Mouse (Mus musculus) forebrain, postnatal 0 days (tissue): ENCODE data around the gene Neurl4. TPM values are rescaled to one million over a fixed set of nuclear protein-coding genes. Genes with fewer than 3 reads are reported as not detected.

Experiments used
- ATAC-seq: fragments of 200-750 bp; cut with Nextera tagmentation; 2 replicates; pipeline ENCODE4 v1.8.0; 2017; ENCODE audit warnings: mild to moderate bottlenecking, moderate library complexity
- DNase-seq: peaks from one replicate; pipeline ENCODE4 v3.0.0-alpha.2; 2015
- H3K27ac ChIP-seq: fragments of 300-500 bp; sonication (generic); 2 replicates; pipeline ENCODE4 v1.5.1; 2014; ENCODE audit warnings: low read depth, mild to moderate bottlenecking, antibody characterized with exemption, low read length, moderate library complexity, mixed read lengths
- H3K27me3 ChIP-seq: fragments of 300-500 bp; sonication (generic); 2 replicates; pipeline ENCODE4 v1.6.1; 2014; ENCODE audit warnings: mild to moderate bottlenecking, low read length, mixed read lengths; ENCODE audit not compliant: insufficient read depth
- H3K36me3 ChIP-seq: fragments of 300-500 bp; sonication (generic); 2 replicates; pipeline ENCODE4 v1.6.1; 2014; ENCODE audit warnings: mild to moderate bottlenecking, moderate library complexity; ENCODE audit not compliant: insufficient read depth
- H3K4me1 ChIP-seq: fragments of 300-500 bp; sonication (generic); 2 replicates; pipeline ENCODE4 v1.6.1; 2014; ENCODE audit warnings: antibody characterized with exemption; ENCODE audit not compliant: insufficient read depth
- H3K4me2 ChIP-seq: fragments of 300-500 bp; sonication (generic); 2 replicates; pipeline ENCODE4 v1.6.1; 2014; ENCODE audit warnings: low read depth, mild to moderate bottlenecking, moderate library complexity
- H3K4me3 ChIP-seq: fragments of 300-500 bp; sonication (generic); 2 replicates; pipeline ENCODE4 v1.5.1; 2014; ENCODE audit warnings: low read depth, low read length, mixed read lengths
- H3K9ac ChIP-seq: fragments of 300-500 bp; sonication (generic); 2 replicates; pipeline ENCODE4 v1.6.1; 2014; ENCODE audit warnings: mild to moderate bottlenecking
- H3K9me3 ChIP-seq: fragments of 300-500 bp; sonication (generic); 2 replicates; pipeline ENCODE4 v1.6.1; 2016; ENCODE audit warnings: low read length
- CTCF ChIP-seq: sonication (generic); IDR thresholded peaks from 2 replicates; pipeline ENCODE4 v1.5.1; 2016; ENCODE audit warnings: antibody characterized with exemption, control low read depth, low read depth
- WGBS: fragments of 180-500 bp; shearing (Covaris S2); extraction: QIAGEN DNeasy Blood & Tissue Kit; methylation state at CpG from one replicate; pipeline ENCODE4 v1.1.7; 2014; 5-methylcytosine and 5-hydroxymethylcytosine counted together
- polyA plus RNA-seq: library from polyadenylated mRNA; unstranded; fragments of >200 nt; fragmentation: Nextera tagmentation; extraction: Ambion mirVana; gene quantifications from 2 replicates; pipeline ENCODE4 v1.2.1, GENCODE M21; 2015
- total RNA-seq: library from RNA; depleted of rRNA; stranded (reverse); fragments of >200 nt; gene quantifications from 2 replicates; pipeline ENCODE4 v1.2.3, GENCODE M21; 2014

Neurl4 gene
- total and polyA plus RNA-seq, 2 experiments from 2014 or later = 18.2 to 155 TPM

DNA sequence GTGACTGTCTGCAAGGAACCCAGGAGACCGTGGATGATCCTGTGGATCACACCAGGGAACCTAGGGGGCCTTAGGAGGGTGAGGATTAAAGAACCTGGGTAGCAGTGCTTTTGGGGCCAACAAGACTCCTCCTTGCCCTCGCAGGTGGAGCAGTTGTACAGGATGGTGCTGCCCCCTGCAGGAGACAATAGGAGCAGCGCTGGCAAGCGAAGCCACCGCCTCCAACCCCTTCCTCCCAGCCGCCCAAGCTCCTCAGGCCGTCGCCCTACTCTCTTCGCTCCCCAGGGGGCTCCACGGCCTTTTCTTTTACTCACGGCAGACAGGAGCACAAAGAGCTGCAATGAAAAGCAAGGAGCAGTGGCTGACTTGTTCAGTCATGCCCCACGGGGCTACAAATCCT, 24.0 kb upstream of the Neurl4 start:
- no peak overlapping the region for H3K4me3 ChIP-seq
- TF ChIP-seq CTCF = peak; percentile 86
- peak overlapping the region; percentile 18 for H3K4me2 ChIP-seq
- peak; percentile 86 for DNase-seq
- ATAC-seq = peak; percentile 84
- H3K27me3 ChIP-seq = no peaks in the 10 kb centered on the region; the same call in 1 of the 2 replicates
- no peaks in the 10 kb centered on the region for H3K9me3 ChIP-seq
- H3K36me3 ChIP-seq = no peaks in the 10 kb centered on the region
- H3K4me1 ChIP-seq = peaks cover 9% of the 10 kb centered on the region; the same call in 1 of the 2 replicates
- H3K27ac ChIP-seq = no peak overlapping the region
- H3K9ac ChIP-seq = 0 out of 2 replicates have a peak overlapping the region, but pooled peaks have one; percentile 6
- WGBS = under 1% methylated on average over 12 of the region's 12 CpGs

- H3K36me3 ChIP-seq = no peaks in the 10 kb centered on the region
- peak within 1 kb of the TSS; percentile 18 for H3K4me2 ChIP-seq
- no peak for DNase-seq
- H3K27ac ChIP-seq = no peak within 1 kb of the TSS; the same call in 1 of the 2 replicates
- WGBS = 83% methylated on average over 11 of the region's 11 CpGs
- ATAC-seq = no peak
- H3K9me3 ChIP-seq = no peaks in the 10 kb centered on the region
- no peak within 1 kb of the TSS for H3K4me3 ChIP-seq
- TF ChIP-seq CTCF = no peak
- H3K27me3 ChIP-seq = no peaks in the 10 kb centered on the region; the same call in 1 of the 2 replicates
- H3K9ac ChIP-seq = 0 out of 2 replicates have a peak within 1 kb of the TSS, but pooled peaks have one; percentile 6
- H3K4me1 ChIP-seq = peaks cover 9% of the 10 kb centered on the region; the same call in 1 of the 2 replicates
Observed at GRCm38 (mm10) chr11:69877878-69878277, 23.0 kb upstream of the Neurl4 start, which contains the start of gene Tmem95. Gene Tmem95, minus strand, starts transcription at chr11:69878018.

- WGBS = 87% methylated on average over 3 of the region's 3 CpGs
- H3K9me3 ChIP-seq = no peaks in the 10 kb centered on the region
- TF ChIP-seq CTCF = no peak
- no peak overlapping the region for H3K4me2 ChIP-seq
- no peaks in the 10 kb centered on the region for H3K36me3 ChIP-seq
- no peak overlapping the region for H3K4me3 ChIP-seq
- no peak for DNase-seq
- H3K4me1 ChIP-seq = peaks cover 9% of the 10 kb centered on the region; the same call in 1 of the 2 replicates
- H3K27me3 ChIP-seq = no peaks in the 10 kb centered on the region; the same call in 1 of the 2 replicates
- H3K9ac ChIP-seq = no peak overlapping the region
- H3K27ac ChIP-seq = no peak overlapping the region
- no peak for ATAC-seq
Observed at GRCm38 (mm10) chr11:69878399-69878798, 22.5 kb upstream of the Neurl4 start.

- H3K27me3 ChIP-seq = no peaks in the 10 kb centered on the region; the same call in 1 of the 2 replicates
Observed at GRCm38 (mm10) chr11:69878952-69879351, 21.9 kb upstream of the Neurl4 start.

GRCm38 (mm10) chr11:69879711-69880110, 21.2 kb upstream of the Neurl4 start:
- no peak for TF ChIP-seq CTCF
- no peak overlapping the region for H3K4me3 ChIP-seq
- 61% methylated on average over 15 of the region's 15 CpGs for whole genome bisulfite sequencing

More at GRCm38 (mm10) chr11:69878952-69879351, 21.9 kb upstream of the Neurl4 start:
- 89% methylated on average over 6 of the region's 6 CpGs for WGBS
- H3K4me2 ChIP-seq = no peak overlapping the region
- no peak overlapping the region for H3K4me3 ChIP-seq
- H3K9me3 ChIP-seq = no peaks in the 10 kb centered on the region
- TF ChIP-seq CTCF = no peak
- ATAC-seq = no peak
- H3K36me3 ChIP-seq = no peaks in the 10 kb centered on the region
- no peak for DNase-seq
- peaks cover 9% of the 10 kb centered on the region; the same call in 1 of the 2 replicates for H3K4me1 ChIP-seq
- no peak overlapping the region for H3K9ac ChIP-seq
- H3K27ac ChIP-seq = no peak overlapping the region

GRCm38 (mm10) chr11:69880506-69880852, 20.4 kb upstream of the Neurl4 start:
- H3K4me2 ChIP-seq = peak overlapping the region; percentile 65
- peak overlapping the region; percentile 40; the same call in 1 of the 2 replicates for H3K27ac ChIP-seq
- H3K4me3 ChIP-seq = peak overlapping the region; percentile 37
- peak; percentile 57 for ATAC-seq
- peak overlapping the region; percentile 40; the same call in 1 of the 2 replicates for H3K9ac ChIP-seq
- DNase-seq = peak; percentile 65
- peak; percentile 82 for TF ChIP-seq CTCF
- no peaks in the 10 kb centered on the region; the same call in 1 of the 2 replicates for H3K27me3 ChIP-seq
- no peaks in the 10 kb centered on the region for H3K9me3 ChIP-seq
- H3K4me1 ChIP-seq = peaks cover 9% of the 10 kb centered on the region; the same call in 1 of the 2 replicates
- no peaks in the 10 kb centered on the region for H3K36me3 ChIP-seq
- 2% methylated on average over 18 of the region's 18 CpGs for WGBS

More at GRCm38 (mm10) chr11:69879711-69880110, 21.2 kb upstream of the Neurl4 start:
- Histone ChIP-seq H3K36me3 (no peaks in the 10 kb centered on the region), H3K27me3 (no peaks in the 10 kb centered on the region; the same call in 1 of the 2 replicates), H3K27ac (no peak overlapping the region), H3K9me3 (no peaks in the 10 kb centered on the region), H3K4me1 (peaks cover 9% of the 10 kb centered on the region; the same call in 1 of the 2 replicates), H3K4me2 (peak overlapping the region; percentile 65), H3K9ac (no peak overlapping the region)
- DNase-seq (no peak), ATAC-seq (no peak)

- Histone ChIP-seq H3K36me3 (no peaks in the 10 kb centered on the region), H3K4me1 (peaks cover 9% of the 10 kb centered on the region; the same call in 1 of the 2 replicates), H3K4me2 (peak within 1 kb of the TSS; percentile 65), H3K9ac (peak within 1 kb of the TSS; percentile 40), H3K4me3 (peak within 1 kb of the TSS; percentile 37), H3K9me3 (no peaks in the 10 kb centered on the region), H3K27ac (peak within 1 kb of the TSS; percentile 40; the same call in 1 of the 2 replicates), H3K27me3 (no peaks in the 10 kb centered on the region; the same call in 1 of the 2 replicates)
- WGBS = 3% methylated on average over 46 of the region's 46 CpGs
- ATAC-seq (peak; percentile 74), DNase-seq (peak; percentile 60)
- TF ChIP-seq CTCF = peak; percentile 27
Observed at GRCm38 (mm10) chr11:69880853-69881603, 19.8 kb upstream of the Neurl4 start, which contains the start of gene Kctd11. Gene Kctd11, minus strand, starts transcription at chr11:69881406.
